Mouse (Mus musculus): ENCODE measurements around the gene Gcnt2.
"Not testable (repeated sequence)": the region's sequence is repeated elsewhere in the genome, so short reads cannot be mapped to it uniquely, and the experiment has no call there.

- not testable (repeated sequence) for TF ChIP-seq CTCF (IDR thresholded peaks at IDR 0.05; ENCODE audit: low read depth, low read length); POLR2A (IDR thresholded peaks at IDR 0.05; ENCODE audit: insufficient read depth, low read length)
Measured at GRCm38 (mm10) chr13:40891369-40891768, 31.8 kb downstream of the Gcnt2 start.

All from ES-Bruce4 (cell line).